Mouse (Mus musculus) stomach, postnatal 0 days (tissue): ENCODE measurements at regions not wholly inside any gene's neighbourhood (a gene's known extent, or its start where the extent isn't known, plus 50 kb on each side); places are given as distances from the start of the nearest gene placed in this dataset.

ENCODE experiments used
- ATAC-seq: fragments of 200-750 bp; cut with Nextera tagmentation; 2 replicates; pipeline ENCODE4 v1.8.0; 2017; ENCODE audit not compliant: low FRiP score, low TSS enrichment
- DNase-seq: peaks from one replicate; pipeline ENCODE4 v3.0.0-alpha.2; 2016; ENCODE audit warnings: low spot score
- H3K27ac ChIP-seq: fragments of 300-500 bp; sonication (generic); replicated peaks from 2 replicates; pipeline ENCODE4 v1.5.1; 2014; ENCODE audit warnings: mild to moderate bottlenecking, control low read depth
- H3K27me3 ChIP-seq: fragments of 300-500 bp; sonication (generic); 2 replicates; pipeline ENCODE4 v1.6.1; 2014; ENCODE audit warnings: low read length; ENCODE audit not compliant: control insufficient read depth, insufficient read depth
- H3K36me3 ChIP-seq: fragments of 300-500 bp; sonication (generic); 2 replicates; pipeline ENCODE4 v1.6.1; 2014; ENCODE audit warnings: low read length, mixed read lengths; ENCODE audit not compliant: control insufficient read depth, insufficient read depth
- H3K4me1 ChIP-seq: fragments of 300-500 bp; sonication (generic); replicated peaks from 2 replicates; pipeline ENCODE4 v1.6.1; 2014; ENCODE audit warnings: antibody characterized with exemption; ENCODE audit not compliant: control insufficient read depth, insufficient read depth
- H3K4me2 ChIP-seq: fragments of 300-500 bp; sonication (generic); replicated peaks from 2 replicates; pipeline ENCODE4 v1.6.1; 2014; ENCODE audit warnings: low read depth, mild to moderate bottlenecking, control low read depth, moderate library complexity
- H3K4me3 ChIP-seq: fragments of 300-500 bp; sonication (generic); 2 replicates; pipeline ENCODE4 v1.5.1; 2014; ENCODE audit warnings: low read depth, low read length, control low read depth
- H3K9ac ChIP-seq: fragments of 300-500 bp; sonication (generic); 2 replicates; pipeline ENCODE4 v1.6.1; 2014; ENCODE audit warnings: mild to moderate bottlenecking, low read length, control low read depth, mixed read lengths
- H3K9me3 ChIP-seq: fragments of 300-500 bp; sonication (generic); 2 replicates; pipeline ENCODE4 v1.6.1; 2016; ENCODE audit warnings: low read length; ENCODE audit not compliant: control insufficient read depth
- CTCF ChIP-seq: IDR thresholded peaks from 2 replicates; pipeline ENCODE4 v1.5.1; 2016; ENCODE audit warnings: antibody characterized with exemption, low read depth, mild to moderate bottlenecking, moderate library complexity
- EP300 ChIP-seq: optimal IDR thresholded peaks from 2 replicates; pipeline ENCODE3; 2016; ENCODE audit warnings: antibody characterized with exemption
- WGBS: fragments of 180-500 bp; shearing (Covaris S2); extraction: QIAGEN DNeasy Blood & Tissue Kit; methylation state at CpG from one replicate; pipeline ENCODE4 v1.1.7; 2014; 5-methylcytosine and 5-hydroxymethylcytosine counted together

DNA sequence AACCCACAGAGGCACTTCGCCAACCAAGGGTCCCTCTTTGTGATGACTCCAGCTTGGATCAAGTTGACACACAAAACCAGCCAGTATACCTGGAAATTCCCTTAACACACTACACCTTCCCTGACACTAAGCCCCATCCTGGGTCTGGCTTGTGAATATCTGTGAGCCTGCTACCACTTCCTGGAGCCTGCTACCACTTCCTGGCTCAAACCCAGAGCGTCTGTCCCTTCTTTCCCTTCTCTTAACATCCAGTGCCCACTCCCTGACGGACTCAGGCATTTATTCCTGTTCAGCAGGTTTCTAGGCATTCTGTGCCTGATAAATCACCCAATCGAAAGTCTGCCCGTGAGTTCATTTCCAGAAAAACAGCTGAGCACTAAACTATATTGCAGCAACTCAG, 81.8 kb upstream of the Cop1 start:
- no peak for TF ChIP-seq CTCF
- no peak for TF ChIP-seq EP300
- DNase-seq (peak; percentile 14), ATAC-seq (no peak)
- no peak overlapping the region for H3K4me3 ChIP-seq
- no peaks in the 10 kb centered on the region for H3K4me1 ChIP-seq
- no peaks in the 10 kb centered on the region for H3K36me3 ChIP-seq
- no peak overlapping the region for H3K4me2 ChIP-seq
- 0 out of 2 replicates have a peak overlapping the region, but pooled peaks have one; percentile 18 for H3K27ac ChIP-seq
- no peaks in the 10 kb centered on the region for H3K9me3 ChIP-seq
- 46% methylated on average over 5 of the region's 5 CpGs for WGBS
- H3K27me3 ChIP-seq, result no peaks in the 10 kb centered on the region
- H3K9ac ChIP-seq, result no peak overlapping the region

DNA sequence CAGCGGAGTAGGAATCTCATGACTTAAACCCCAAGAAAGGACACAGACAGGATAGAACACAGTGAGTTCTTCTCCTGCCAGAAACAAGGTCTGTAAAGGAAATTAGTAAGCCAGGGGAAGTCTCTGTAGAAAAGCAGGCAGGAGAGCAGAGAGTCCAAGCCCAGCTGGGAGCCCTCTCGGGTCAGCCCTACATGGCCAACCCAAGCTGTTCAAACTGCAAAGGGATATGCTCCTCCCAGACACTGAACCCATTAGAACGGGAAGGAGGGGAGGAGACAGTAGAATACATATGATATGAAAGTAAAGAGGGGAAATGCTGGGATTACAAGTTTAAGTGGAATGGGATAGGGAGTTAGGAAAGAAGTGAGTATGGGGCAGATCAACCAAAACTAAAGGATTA, 75.7 kb upstream of the Cop1 start:
- TF ChIP-seq CTCF (no peak), EP300 (no peak)
- WGBS, result 43% methylated on average over 3 of the region's 3 CpGs
- H3K9ac ChIP-seq, result no peak overlapping the region
- no peaks in the 10 kb centered on the region for H3K27me3 ChIP-seq
- H3K27ac ChIP-seq, result no peak overlapping the region
- no peaks in the 10 kb centered on the region for H3K9me3 ChIP-seq
- no peak overlapping the region for H3K4me3 ChIP-seq
- no peak for DNase-seq
- H3K4me2 ChIP-seq, result no peak overlapping the region
- H3K4me1 ChIP-seq, result no peaks in the 10 kb centered on the region
- no peak for ATAC-seq
- no peaks in the 10 kb centered on the region for H3K36me3 ChIP-seq

DNA sequence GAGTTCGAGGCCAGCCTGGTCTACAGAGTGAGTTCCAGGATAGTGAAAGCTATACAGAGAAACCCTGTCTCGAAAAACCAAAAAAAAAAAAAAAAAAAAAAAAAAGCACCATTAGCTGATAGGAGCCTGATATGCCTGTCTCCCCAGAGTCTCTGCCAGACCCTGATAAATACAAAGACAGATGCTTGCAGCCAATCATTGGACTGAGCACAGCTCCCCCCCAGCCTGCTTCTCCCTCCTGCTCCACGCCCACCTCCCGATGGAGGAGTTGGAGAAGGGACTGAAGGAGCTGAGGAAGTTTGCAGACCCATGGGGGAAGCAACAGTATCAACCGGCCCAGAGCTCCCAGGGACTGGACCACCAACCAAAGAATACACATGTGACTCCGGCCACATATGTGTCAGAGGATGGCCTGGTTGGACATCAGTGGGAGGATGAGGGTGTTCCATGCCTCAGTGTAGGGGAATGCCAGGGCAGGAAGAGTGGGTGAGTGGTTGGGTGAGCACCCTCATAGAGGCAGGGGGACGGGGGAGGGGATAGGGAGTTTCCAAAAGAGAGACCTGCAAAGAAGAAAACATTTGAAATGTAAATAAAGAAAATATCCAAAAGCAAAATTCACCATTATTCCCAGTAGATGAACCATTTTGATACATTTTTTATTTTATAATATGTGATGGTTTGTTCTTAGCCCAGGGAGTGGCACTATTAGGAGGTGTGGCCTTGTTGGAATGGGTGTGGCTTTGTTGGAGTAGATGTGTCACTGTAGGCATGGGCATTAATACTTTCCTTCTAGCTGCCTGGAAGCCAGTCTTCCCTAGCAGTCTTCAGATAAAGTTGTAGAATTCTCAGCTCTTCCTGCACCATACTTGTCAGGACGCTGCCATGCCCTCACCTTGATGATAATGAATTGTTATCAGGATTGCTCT, 71.8 kb upstream of the Cop1 start:
- 77% methylated on average over 7 of the region's 8 CpGs for WGBS
- no peaks in the 10 kb centered on the region for H3K27me3 ChIP-seq
- no peaks in the 10 kb centered on the region for H3K4me1 ChIP-seq
- TF ChIP-seq CTCF (no peak), EP300 (no peak)
- no peak overlapping the region for H3K27ac ChIP-seq
- H3K9ac ChIP-seq, result no peak overlapping the region
- H3K36me3 ChIP-seq, result no peaks in the 10 kb centered on the region
- no peak overlapping the region for H3K4me3 ChIP-seq
- H3K4me2 ChIP-seq, result no peak overlapping the region
- no peak for DNase-seq
- no peak for ATAC-seq
- no peaks in the 10 kb centered on the region for H3K9me3 ChIP-seq

DNA sequence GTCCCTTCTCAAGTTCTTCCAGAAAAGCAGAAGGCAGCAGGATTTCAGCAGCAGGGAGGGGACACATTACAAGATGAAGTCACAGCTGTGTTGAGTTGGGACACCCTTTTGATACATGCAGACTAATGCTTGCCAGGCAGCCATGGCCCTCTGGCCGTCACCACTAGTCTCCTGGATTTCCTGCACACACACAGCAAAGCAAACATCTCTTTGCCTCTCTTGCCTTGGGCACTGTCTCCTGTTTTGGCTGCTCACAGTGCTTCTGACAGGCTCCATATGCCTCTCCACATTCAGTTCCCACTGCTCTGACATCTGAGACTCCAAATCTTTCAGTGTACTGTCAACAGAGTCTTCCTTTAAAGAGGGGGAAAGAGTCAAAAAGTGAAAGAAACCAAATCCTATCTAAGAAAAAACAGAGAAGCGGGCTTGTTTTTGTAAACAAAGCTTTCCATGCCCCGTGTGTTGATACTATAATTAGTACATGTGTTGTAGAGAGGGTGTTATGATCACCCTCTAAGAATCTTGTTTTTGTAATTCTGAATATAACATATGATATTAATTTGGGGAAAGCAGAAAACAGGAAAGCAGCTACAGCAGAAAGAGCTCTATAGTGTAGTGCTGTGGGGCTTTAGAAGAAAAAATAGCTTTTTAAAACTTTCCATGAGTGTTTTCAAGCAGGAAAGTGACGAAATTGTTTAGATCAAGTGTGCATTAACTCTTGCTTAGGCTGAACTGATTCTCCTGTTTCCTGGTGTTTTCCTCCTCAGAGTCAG, 68.8 kb upstream of the Cop1 start:
- Histone ChIP-seq H3K4me1 (no peaks in the 10 kb centered on the region), H3K9me3 (no peaks in the 10 kb centered on the region), H3K4me2 (no peak overlapping the region), H3K4me3 (no peak overlapping the region), H3K27ac (peak overlapping the region; percentile 42; the same call in 1 of the 2 replicates), H3K36me3 (no peaks in the 10 kb centered on the region), H3K27me3 (no peaks in the 10 kb centered on the region), H3K9ac (no peak overlapping the region)
- no peak for TF ChIP-seq CTCF
- TF ChIP-seq EP300, result no peak
- DNase-seq (no peak), ATAC-seq (no peak)
- WGBS, result 20% methylated on average over 4 of the region's 4 CpGs

DNA sequence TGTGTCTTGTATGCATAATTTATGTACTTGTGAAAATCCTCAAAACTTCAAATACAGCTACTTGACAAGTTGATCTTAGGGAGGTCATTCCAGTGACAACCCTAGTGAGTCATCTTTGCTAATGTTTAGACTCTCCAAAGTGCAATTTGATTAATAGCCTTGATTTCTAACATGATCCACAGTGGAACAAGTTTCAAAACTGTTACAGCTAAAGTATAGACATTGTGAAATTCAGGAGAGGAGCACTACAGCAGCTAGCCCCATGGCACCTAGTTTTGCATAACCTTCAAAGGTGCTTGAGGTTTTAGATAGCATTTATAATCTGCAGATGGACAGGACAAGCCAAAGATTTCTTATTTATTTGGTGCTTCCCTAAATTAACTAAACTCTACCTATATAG, 50.1 kb upstream of the Cop1 start:
- Histone ChIP-seq H3K27ac (no peak overlapping the region), H3K27me3 (no peaks in the 10 kb centered on the region), H3K4me2 (no peak overlapping the region), H3K36me3 (no peaks in the 10 kb centered on the region), H3K9me3 (no peaks in the 10 kb centered on the region), H3K9ac (no peak overlapping the region), H3K4me1 (no peaks in the 10 kb centered on the region), H3K4me3 (no peak overlapping the region)
- DNase-seq, result no peak
- ATAC-seq, result no peak
- no peak for TF ChIP-seq CTCF
- no peak for TF ChIP-seq EP300
